Comparison of ENCODE assay signal across 7 mouse cellular contexts in the genomic region with DNA sequence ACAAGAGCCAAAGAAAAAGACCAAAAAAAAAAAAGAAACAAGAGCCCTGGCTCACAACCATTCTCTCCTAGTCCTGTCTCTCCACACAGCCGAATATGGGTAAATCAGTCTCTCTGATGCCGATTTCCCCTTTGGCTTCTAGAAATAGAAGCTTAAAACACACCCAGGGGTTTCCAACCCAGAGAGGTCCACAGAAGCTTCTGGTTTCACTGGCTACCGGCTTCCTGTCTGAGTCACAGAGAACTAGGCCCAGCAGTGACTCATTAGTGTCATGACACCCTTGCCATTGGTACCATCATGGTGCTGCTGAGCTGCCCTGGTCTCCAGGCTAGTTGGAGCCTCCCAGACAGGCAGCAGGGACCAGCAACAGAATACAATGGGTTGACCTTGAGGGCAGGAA. TPM values are rescaled to one million over a fixed set of nuclear protein-coding genes. Genes with fewer than 3 reads are reported as not detected.
DNase-seq lines count a peak whose midpoint lies in the region; ATAC-seq and TF ChIP-seq lines count a peak whose summit lies in the region.

No protein-coding gene starts in this region.

- peak; percentile 37 to 45 for DNase-seq in spleen, adult 2 months (ENCODE audit: low read depth in 1 of 2, low spot score in 2 of 2)
- no peak for DNase-seq in spleen, postnatal 4 days (ENCODE audit: low spot score in 2 of 2)
- no peak for DNase-seq in liver, embryonic 13.5 days
- DNase-seq in left cerebral cortex, postnatal 36 days (ENCODE audit: low spot score in 2 of 2), result no peak
- DNase-seq in cerebellum, adult 8-10 months, result no peak

- peak overlapping the region; percentile 86 for H3K27ac ChIP-seq in spleen, adult 2 months (ENCODE audit: insufficient read depth, low read length)
- H3K27ac ChIP-seq in bone marrow macrophage, adult 2 months (ENCODE audit: insufficient read depth, low read depth, low read length), result peak overlapping the region; percentile 96
- peak overlapping the region; percentile 100 for H3K27ac ChIP-seq in liver, embryonic 13.5 days
- peak overlapping the region; percentile 78 for H3K27ac ChIP-seq in stomach, embryonic 16.5 days (ENCODE audit: low read length)

- H3K9me3 ChIP-seq in liver, embryonic 13.5 days (replicated peaks), result peaks cover 4% of the 10 kb centered on the region; the same call in 1 of the 2 replicates
- peaks cover 3% of the 10 kb centered on the region; the same call in 1 of the 2 replicates for H3K9me3 ChIP-seq in stomach, embryonic 16.5 days (replicated peaks; ENCODE audit: control insufficient read depth, low read length)

- H3K9ac ChIP-seq in liver, embryonic 13.5 days, result peak overlapping the region; percentile 75
- H3K9ac ChIP-seq in stomach, embryonic 16.5 days (ENCODE audit: low read length), result peak overlapping the region; percentile 23; the same call in 1 of the 2 replicates

- H3K4me1 ChIP-seq in spleen, adult 2 months (ENCODE audit: control insufficient read depth, insufficient read depth, insufficient read length), result peaks cover 31% of the 10 kb centered on the region
- H3K4me1 ChIP-seq in bone marrow macrophage, adult 2 months (ENCODE audit: control insufficient read depth, insufficient read depth, low read length), result peaks cover 36% of the 10 kb centered on the region
- H3K4me1 ChIP-seq in liver, embryonic 13.5 days (replicated peaks), result peaks cover 73% of the 10 kb centered on the region
- peaks cover 16% of the 10 kb centered on the region for H3K4me1 ChIP-seq in stomach, embryonic 16.5 days (ENCODE audit: control insufficient read depth, insufficient read depth, low read length)

- no peak for TF ChIP-seq POLR2A in spleen, adult 2 months (IDR thresholded peaks at IDR 0.05; ENCODE audit: low read depth, low read length)
- no peak for TF ChIP-seq POLR2A in bone marrow macrophage, adult 2 months (IDR thresholded peaks at IDR 0.05; ENCODE audit: borderline replicate concordance, low read depth, low read length)

- no peaks in the 10 kb centered on the region for H3K36me3 ChIP-seq in spleen, adult 2 months (ENCODE audit: control insufficient read depth, insufficient read depth, low read length)
- H3K36me3 ChIP-seq in liver, embryonic 13.5 days, result 0 out of 2 replicates have a peak, but pooled peaks cover 2% of the 10 kb centered on the region
- no peaks in the 10 kb centered on the region for H3K36me3 ChIP-seq in stomach, embryonic 16.5 days (ENCODE audit: control insufficient read depth, insufficient read depth, low read length)

- H3K4me2 ChIP-seq in liver, embryonic 13.5 days, result peak overlapping the region; percentile 64
- peak overlapping the region; percentile 16; the same call in 1 of the 2 replicates for H3K4me2 ChIP-seq in stomach, embryonic 16.5 days (ENCODE audit: low read depth, low read length)

- no peak for ATAC-seq in liver, embryonic 13.5 days (ENCODE audit: low read depth)
- no peak for ATAC-seq in stomach, embryonic 16.5 days (ENCODE audit: insufficient read depth, low FRiP score)

- WGBS in spleen, adult 2 months, result 5% methylated on average over 3 of the region's 3 CpGs
- WGBS in liver, embryonic 13.5 days (ENCODE audit: insufficient replicate concordance), result 25% methylated on average over 3 of the region's 3 CpGs
- WGBS in stomach, embryonic 16.5 days, result 54% methylated on average over 3 of the region's 3 CpGs

- TF ChIP-seq CTCF in spleen, adult 2 months (IDR thresholded peaks at IDR 0.05; ENCODE audit: extremely low read depth, insufficient read depth, insufficient read length, insufficient replicate concordance), result no peak
- no peak for TF ChIP-seq CTCF in bone marrow macrophage, adult 2 months (IDR thresholded peaks at IDR 0.05; ENCODE audit: low read depth, low read length)

- no peaks in the 10 kb centered on the region for H3K27me3 ChIP-seq in spleen, adult 2 months (ENCODE audit: control insufficient read depth, insufficient read depth, low read length)
- no peaks in the 10 kb centered on the region for H3K27me3 ChIP-seq in liver, embryonic 13.5 days
- no peaks in the 10 kb centered on the region for H3K27me3 ChIP-seq in stomach, embryonic 16.5 days (ENCODE audit: control insufficient read depth, insufficient read depth, low read length)

- no peak overlapping the region for H3K4me3 ChIP-seq in spleen, adult 2 months (ENCODE audit: extremely low read depth, insufficient read depth, insufficient read length)
- peak overlapping the region; percentile 18; the same call in 1 of the 2 replicates for H3K4me3 ChIP-seq in bone marrow macrophage, adult 2 months (ENCODE audit: insufficient read depth, low read length)
- 0 out of 2 replicates have a peak overlapping the region, but pooled peaks have one; percentile 40 for H3K4me3 ChIP-seq in liver, embryonic 13.5 days (replicated peaks)
- H3K4me3 ChIP-seq in stomach, embryonic 16.5 days (replicated peaks; ENCODE audit: low read length), result no peak overlapping the region

- intact Hi-C loops in left cerebral cortex, postnatal 36 days (cut with DNase I), result no loop called here

RNA-seq across cellular contexts. Expression of a gene that starts 35.4 kb away (rescaled TPM):
- polyA plus RNA-seq in spleen, adult 2 months (2012; rRNA removed), result 36.3 and 37.2 TPM in 2 replicates
- polyA plus RNA-seq in bone marrow macrophage, adult 2 months (2012; ENCODE audit: insufficient read depth, insufficient read length, missing spikeins), result 226 and 227 TPM in 2 replicates
- polyA plus RNA-seq in liver, embryonic 13.5 days (2015; fragmentation: Nextera tagmentation; extraction: Ambion mirVana), result 55.6 and 62.5 TPM in 2 replicates
- polyA plus RNA-seq in stomach, embryonic 16.5 days (2015; fragmentation: Nextera tagmentation; extraction: Ambion mirVana), result 24.7 and 25.9 TPM in 2 replicates
- 100 to 1,000 TPM in 1 of 2 experiments, 10 to 100 TPM in 1; 98.1 to 119 TPM for total RNA-seq in left cerebral cortex, postnatal 36 days (2021)

Comparison
In these comparisons a context has a peak if more than half of its experiments do, and no peak if none do; other contexts are left out.
1. DNase-seq: peak in spleen, adult 2 months (2 of 2); none in spleen, postnatal 4 days (0 of 2), liver, embryonic 13.5 days (single experiment), left cerebral cortex, postnatal 36 days (0 of 2) and cerebellum, adult 8-10 months (single experiment).
2. H3K4me3 ChIP-seq: peak in bone marrow macrophage, adult 2 months (single experiment) and liver, embryonic 13.5 days (single experiment); none in spleen, adult 2 months (single experiment) and stomach, embryonic 16.5 days (single experiment).
3. Peak in every context shown above with its lines, with median percentiles within 50 percentile points of each other: H3K27ac ChIP-seq.